Mouse (Mus musculus) T-helper 1 cell (primary cell): ENCODE results near the gene Orc6.

Source experiments
- in situ Hi-C: fragments of 300-600 bp; cut with MboI, MseI; formaldehyde crosslinking; loops from one replicate; pipeline ENCODE4 v1.15.1; 2025; ENCODE audit warnings: high pct_unique_total_duplicates

The Orc6 gene

DNA sequence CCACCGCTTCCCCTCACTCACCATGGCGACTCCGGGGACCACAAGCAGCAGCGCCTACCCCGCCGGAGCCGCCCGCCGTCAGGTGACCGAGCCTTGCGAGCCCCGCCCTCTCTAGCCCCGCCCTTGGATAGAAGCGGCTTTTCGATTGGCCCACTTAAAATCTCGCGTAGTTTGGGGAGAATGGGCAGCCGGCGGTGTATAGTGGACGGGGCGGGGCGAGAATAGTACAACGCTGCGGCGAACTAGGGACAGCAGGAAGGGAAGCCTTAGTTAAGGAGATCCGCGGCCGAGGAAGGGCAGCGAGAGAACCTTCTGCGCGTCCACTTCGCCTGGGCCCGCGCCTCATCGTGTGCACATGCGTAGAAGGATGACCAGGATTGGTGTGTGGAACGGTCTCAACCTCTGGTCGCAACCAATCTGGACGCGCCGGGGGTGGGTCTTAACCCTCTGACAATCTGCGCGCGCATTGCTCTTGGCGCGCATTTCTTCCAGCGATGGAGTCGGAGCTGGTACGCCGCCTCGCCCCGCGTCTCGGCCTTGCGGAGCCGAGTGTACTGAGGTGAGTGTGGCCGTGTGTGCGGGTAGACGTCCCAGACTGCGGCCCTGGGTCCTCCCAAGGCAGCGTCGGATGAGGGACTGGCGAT is at the start of gene Orc6, which contains the start of gene Vps35:
TSS of gene Orc6 (plus strand) at position 199 of the 644 bp plus-strand sequence.
TSS of gene Vps35 (minus strand) at position 369 of the 644 bp plus-strand sequence.
- in situ Hi-C loops, result no loop called here

DNA sequence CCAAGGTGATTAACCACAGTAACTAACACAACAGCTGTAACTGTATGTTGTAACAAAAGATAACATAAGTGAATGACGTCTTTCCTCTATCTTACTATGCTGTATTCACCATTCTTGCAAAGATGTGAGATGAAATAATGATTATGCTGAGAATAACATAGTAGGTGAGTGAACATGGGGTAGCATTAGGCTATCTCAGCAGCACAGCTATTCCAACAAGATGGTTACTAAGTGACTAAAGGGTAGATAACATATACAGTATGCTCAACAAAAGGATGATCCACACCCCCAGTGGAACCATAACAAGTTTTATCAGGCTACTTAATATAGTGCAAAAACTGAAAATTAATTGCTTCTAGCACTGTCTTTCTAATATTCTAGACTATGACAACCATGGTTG is 12.6 kb upstream of the Orc6 start:
- in situ Hi-C loops, result no loop called here

DNA sequence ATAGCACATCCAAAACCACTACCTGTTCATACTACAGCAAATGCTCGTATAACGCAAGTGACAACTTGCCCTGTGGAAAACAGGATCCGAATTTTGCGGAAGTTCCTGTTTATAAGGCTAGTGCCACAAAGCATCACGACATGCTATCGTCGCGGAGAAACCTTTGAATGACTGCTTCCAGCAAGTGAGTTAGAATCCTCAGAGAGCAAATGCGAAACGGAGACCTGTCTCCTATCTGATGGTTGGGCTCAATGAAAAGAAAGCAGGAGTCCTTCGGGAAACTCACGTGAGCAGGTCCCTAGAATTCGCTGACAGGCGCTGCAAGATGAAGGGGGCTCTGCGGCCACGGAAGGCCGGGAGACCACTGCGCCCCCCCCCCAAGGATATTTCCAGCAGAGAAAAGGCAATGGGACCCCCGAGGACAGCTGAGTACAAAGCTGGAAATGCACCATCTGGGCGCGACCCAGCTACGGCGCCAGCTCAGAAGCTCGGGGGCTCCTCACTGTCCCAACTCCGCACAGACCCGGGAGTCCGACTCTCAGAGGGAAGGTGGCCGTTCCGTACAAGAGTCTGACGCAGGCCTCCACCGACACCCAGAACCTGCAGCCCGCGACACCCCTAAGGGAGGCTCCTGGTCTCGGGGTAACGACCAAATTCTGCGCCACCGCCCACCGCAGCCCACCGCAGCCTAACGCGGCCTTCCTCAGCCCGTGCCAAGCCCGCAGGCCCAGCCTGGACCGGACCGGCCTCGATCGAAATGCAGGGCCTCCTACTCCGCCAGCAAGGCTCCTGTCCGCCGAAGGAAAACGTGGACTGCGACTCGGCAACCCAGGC is 615 bp upstream of the Orc6 start:
- in situ Hi-C loops, result no loop called here

DNA sequence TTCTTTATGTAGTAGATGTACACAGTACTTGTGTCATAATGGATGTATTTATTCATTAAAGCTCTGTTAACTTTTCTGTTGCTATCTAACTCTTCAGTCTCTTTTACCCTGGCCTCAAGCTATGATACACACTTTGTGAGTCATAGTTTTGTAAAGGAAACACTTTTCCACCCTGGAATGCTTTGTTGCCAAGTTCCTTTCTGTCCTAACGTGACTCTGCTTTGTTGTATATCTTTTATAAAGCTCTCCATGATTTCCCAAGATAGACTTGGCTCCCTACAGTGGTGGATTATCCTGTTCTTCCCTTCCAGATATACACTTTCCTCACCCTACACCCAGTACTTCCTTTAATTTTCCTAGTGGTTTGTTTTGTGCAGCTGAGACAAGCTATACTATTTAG is 2.5 kb downstream of the Orc6 start:
- in situ Hi-C loops, result no loop called here

DNA sequence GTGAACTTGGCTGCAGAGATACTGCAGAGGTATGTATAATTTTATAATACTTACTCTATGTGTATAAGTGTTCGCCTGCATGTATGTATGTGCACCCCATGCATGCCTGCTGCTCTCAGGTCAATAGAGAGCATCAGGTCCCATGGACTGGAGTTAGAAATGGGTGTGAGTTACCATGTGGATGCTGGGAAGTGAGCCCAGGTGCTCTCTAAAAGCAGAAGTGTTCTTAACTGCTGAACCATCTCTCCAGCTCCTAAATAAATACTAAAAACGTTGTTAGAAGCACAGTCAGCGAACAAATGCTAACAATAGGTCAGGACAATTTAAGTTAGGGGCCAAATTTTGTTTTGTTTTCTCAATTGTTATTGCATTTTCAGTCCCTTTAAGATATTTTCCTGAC is 3.5 kb downstream of the Orc6 start:
- in situ Hi-C loops, result no loop called here

DNA sequence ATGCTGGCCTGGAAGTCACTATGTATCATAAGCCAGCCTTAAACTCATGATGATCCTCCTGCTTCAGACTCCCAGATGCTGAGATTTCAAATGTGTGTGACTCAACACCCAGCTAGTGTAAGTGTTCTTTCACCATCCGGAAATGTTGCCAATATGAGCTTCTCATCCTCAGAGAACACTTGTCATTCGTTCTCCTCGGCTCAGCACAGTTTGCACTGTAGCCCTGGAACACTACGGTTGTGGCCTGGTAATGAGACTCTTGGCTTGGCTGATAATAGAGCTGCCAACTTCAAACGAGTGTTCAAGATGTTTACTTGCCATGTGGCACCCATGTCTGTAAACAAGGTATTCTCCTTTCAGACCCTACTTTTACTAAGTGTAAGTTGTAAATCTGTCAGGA is 4.1 kb downstream of the Orc6 start:
- in situ Hi-C loops, result no loop called here

DNA sequence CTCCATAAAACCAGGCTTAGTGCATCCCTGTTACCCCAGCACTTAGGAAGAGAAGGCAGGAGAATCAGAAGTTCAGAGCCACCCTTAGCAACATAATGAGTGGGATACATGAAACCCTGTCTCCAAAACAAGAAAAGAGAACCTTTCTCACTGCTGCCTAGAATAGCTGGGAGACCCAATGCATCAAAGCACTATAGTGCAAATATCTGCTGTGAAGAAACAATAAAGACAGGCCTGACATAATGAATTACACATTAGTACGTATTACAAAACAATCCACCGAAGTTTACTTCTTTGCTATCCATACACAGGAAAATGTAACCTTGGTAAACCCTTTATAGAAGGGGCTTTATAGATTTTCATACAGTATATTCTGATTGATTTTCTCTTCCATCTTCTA is 9.1 kb downstream of the Orc6 start:
- in situ Hi-C loops, result no loop called here

DNA sequence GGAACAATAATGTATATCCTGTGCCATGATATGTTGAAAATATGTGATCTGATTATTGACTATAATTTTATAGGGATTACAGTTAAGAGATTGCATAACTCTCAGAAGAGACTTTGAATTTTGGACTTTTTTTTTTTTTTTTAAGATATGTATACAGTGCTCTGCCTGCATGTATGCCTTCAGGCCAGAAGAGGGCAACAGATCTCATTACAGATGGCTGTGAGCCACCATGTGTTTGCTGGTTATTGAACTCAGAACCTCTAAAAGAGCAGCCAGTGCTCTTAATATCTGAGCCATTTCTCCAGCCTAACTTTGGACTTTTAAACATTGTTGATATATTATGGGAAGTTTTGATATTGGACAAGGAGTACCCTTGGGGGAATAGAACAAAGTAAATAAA is 12.3 kb downstream of the Orc6 start:
- in situ Hi-C loops, result loop anchor here (5.0 kb wide), 2 partner anchors 91 to 241 kb away; no protein-coding TSS in a partner anchor

DNA sequence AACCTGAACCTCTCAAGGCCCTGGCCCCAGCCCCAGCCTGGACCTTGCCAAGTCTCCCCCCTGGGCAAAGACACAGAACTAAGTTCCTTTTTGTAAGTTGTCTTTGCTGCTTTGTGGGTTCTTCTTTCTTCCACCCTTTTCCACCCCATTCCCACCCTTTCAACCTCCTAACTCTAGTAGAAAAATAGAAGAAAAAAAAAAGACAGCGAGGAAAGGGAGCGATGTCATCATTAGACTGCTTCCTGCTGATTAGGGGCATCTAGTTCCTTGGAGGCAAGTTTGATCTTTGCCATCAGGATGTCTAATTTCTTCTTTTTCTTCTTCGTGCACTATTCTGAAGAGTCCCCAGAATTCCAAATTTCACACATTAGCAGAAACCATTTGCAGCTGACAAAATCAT is 13.6 kb downstream of the Orc6 start:
- in situ Hi-C loops, result loop anchor here (5.0 kb wide), 2 partner anchors 89 to 239 kb away; no protein-coding TSS in a partner anchor

DNA sequence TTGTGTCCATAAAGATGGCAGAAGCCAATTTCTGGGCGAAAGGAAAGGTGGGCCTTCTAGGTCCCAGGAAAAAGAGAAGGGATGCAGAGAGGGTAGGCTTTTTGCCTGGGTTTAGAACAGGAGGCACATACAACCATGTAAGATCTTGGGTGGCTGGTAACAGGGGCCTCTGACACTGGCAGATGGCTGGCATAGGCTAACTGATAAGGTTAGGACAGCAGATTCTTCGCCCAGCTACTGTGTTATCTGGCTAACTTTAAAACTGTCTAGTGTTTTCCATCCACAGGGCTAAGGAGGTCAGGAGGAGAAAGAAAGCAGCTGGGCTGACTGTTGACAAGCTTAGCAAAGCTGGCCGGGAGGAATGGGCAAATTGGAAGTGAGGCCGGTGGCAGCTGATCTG is 19.1 kb downstream of the Orc6 start:
- in situ Hi-C loops, result no loop called here

DNA sequence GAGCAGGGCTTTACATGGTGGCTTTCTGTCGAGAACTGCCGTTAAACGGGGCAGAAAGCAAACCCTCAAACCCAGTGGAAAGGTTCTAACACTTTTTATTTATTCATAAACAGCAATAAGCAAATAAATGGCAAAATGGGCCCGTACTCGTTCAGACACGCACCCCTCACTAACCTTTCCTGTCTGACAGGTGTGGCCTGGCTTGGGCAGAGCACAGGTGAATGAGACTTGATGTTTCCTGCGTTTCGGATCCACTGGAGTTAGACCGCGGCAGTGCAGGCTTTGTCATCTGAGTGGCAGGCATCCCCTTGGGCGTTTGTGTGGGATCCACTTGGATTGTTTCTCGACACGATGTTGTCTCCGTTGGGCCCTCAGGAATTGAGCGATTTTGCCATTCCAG is 22.5 kb downstream of the Orc6 start:
- in situ Hi-C loops, result no loop called here

DNA sequence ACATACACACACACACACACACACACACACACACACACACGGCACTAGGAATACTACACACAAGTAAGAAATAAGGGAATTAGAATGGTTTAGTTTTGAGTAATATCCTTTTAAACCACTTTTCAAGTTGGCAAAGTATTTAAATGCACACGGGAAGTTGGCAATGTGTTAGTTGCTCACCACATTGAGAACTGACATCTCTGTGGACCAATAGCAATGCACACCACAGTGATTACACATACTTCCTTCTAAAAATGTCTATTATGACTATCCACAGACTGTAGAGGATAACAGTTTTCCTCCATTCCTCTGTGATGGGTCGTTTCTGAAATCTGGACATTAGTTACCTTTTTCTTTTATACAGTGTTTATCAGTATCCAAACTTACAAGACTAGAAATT is 23.7 kb downstream of the Orc6 start:
- in situ Hi-C loops, result no loop called here

DNA sequence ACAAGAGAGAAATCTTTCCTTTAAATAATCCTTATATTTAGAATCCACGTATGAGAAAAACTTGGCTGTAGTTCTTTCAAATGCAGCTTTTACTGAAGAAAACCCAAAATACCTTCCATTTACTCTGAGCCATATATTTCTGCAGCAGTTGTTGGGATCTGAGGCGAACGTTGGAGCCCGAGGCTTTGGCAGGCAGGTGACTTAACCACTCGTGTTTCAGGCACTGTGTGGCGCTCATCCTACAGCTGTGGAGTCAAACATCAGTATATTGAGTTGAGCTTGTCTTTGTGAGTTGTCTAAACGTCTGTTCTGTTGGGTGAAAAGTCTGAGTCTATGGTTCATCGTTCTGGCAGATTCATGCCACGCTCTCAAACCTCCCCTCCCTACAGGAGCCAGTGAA is 27.6 kb downstream of the Orc6 start:
- in situ Hi-C loops, result no loop called here

DNA sequence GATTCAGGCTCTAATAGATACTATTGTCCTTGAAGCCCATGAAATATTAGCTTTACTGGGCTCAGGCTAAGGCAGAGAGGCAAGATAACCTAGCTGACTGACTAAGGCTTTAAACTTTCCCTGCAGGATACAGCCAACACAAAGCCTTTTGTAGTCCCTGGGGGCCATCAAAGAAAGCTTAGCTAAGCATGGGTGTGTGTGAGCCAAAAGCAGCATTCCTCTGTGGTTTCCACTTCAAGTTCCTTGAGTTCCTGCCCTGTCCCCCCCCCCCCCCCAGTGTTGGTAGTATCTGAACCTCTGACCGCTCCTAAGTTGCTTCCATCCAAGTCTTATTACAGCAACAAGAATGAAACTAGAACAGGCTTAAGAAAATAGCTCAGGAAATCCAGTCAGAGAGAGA is 30.1 kb downstream of the Orc6 start:
- in situ Hi-C loops, result no loop called here

DNA sequence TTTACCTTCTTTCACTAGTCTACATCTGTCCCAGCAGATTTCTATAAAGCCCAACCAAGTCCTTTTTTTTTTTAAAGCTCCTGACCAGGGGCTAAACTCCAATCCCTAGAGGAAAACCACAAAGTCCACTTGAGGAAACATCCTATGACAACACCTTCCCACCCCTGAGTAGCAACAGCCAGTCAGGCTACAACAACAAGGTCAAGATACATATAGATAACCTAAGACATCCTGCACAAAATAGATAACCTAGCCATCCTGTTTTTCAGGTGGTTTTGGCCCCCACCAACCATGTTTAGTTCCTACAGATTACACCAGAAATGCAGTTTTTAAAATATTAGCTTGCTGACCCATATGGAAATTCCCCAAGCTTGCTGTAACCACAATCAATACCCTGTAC is 35.7 kb downstream of the Orc6 start:
- in situ Hi-C loops, result no loop called here

DNA sequence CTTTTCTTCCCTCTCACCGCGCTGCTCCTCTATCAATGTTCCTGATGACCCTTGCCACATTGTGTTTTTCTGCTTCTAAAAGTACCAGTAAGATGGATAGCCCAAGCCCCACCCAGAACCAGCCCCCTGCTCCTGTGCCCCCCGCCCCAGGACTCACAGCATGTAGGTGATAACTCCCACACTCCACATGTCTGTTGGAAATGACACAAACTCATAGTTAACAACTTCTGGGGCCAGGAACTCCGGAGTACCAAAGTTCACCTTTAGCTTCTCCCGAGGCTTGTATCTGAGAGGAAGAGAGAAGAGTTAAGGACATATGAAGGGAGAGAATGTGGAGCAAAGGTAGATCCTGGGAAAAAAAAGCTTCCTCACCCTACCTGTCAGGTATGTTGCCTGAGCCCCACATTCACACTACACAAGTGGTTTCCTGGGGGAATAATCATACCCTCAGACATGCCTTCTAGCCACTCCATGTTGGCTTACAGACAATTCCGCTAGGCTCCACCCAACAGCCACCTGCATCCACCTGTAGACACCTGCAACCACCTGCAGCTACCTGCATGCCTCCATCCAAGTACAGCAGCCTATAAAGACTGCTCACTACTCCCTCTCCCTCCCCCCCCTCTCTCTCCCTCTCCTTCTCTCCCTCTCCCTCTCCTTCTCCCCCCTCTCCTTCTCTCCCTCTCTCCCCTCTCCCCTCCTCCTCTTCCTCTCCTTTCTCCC is 36.9 kb downstream of the Orc6 start:
- in situ Hi-C loops, result no loop called here

DNA sequence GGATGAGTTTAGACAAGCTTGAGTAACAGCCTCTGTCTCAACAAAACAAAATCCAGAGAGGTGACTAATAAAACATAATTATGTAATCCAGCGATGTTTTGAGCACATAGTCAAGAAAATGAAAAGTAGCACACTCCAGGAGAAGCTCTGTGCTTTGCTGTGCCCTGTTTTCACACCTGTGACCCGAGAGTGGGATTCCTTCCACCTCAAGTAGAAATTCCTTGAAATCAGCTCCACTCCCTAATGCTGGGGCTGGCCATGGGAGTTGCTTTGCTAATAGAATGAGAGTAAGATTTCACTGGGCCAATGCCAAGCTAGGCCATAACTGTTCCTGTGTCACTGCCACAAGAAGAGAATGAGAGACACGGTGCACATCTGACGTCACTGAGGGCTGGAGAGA is 38.2 kb downstream of the Orc6 start:
- in situ Hi-C loops, result no loop called here

DNA sequence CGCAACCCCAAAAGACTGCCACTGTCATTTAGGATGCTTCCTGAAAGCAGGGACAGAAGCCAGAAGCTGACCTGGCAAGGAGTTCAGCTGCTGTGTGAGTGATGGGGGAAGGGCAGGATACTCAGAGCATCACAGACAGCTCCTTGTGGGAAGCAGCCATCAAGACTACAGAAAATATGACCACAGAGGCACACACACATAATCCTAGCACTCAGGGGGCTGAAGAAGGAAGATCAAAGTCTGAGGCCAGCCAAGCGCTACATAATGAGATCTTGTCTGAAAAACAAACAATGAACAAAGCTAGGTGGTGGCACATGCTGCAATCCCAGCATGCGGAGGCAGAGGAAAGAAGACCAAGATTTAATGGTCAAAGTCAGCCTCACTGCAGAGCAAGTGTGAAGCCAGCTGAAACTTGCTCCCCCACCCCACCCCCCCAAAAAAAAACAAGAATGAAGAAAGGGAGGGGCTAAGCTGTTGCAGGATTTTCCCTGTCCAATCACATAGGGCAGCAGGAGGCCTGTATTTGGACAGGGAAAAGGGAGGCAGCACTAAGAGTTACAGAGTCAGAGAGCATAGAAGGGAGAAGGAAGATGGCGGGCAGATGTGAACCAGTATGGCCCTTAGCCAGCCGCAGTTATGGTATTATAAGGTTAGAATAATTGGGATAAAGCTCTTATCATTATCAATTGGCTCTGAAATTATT is 40.6 kb downstream of the Orc6 start:
- in situ Hi-C loops, result no loop called here

DNA sequence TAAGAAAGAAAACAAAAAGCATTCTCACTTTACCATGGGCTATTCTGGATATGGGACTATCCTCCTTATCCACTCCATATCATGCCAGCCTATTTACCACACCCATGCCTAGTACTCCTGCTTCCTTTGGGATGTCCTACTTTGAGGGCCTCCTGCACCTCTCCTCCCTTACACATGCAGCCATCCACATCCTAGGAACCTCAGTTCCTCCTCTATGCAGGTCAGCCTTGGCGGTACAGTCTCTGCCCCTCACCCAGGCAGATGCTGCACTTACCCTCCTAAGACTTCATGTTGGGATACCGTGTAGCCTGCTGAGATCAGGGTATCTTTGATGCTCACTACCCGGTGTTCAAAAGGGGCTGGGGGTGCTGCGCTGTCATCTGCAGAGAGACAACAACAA is 53.9 kb downstream of the Orc6 start:
- in situ Hi-C loops, result no loop called here
